Mouse (Mus musculus): ENCODE results near the gene Lifr. TPM values are rescaled to one million over a fixed set of nuclear protein-coding genes. Genes with fewer than 3 reads are reported as not detected.
A peak's percentile ranks its signal among the peaks of the same experiment; 100 is the strongest.

Gene Lifr
- polyA plus RNA-seq, 1 experiment from 2014 or later: 16.8 TPM

GRCm38 (mm10) chr15:7233393-7234090 is 143.1 kb downstream of the Lifr start:
- H3K4me2 ChIP-seq (ENCODE audit: low read length): no peak overlapping the region
- H3K9me3 ChIP-seq (ENCODE audit: control insufficient read depth, low read length): no peaks in the 10 kb centered on the region
- no peaks in the 10 kb centered on the region for H3K36me3 ChIP-seq (ENCODE audit: control insufficient read depth, insufficient read depth, low read length)
- H3K9ac ChIP-seq (ENCODE audit: low read depth, low read length): no peak overlapping the region
- H3K27ac ChIP-seq (ENCODE audit: low read depth, low read length): no peak overlapping the region
- no peak for ATAC-seq
- no peak overlapping the region for H3K4me3 ChIP-seq (ENCODE audit: low read length)
- H3K4me1 ChIP-seq (ENCODE audit: control insufficient read depth, insufficient read depth, low read depth, low read length): no peaks in the 10 kb centered on the region
- H3K27me3 ChIP-seq (replicated peaks; ENCODE audit: control insufficient read depth, insufficient read depth, low read length): no peaks in the 10 kb centered on the region
- WGBS: 83% methylated on average over 13 of the region's 13 CpGs

GRCm38 (mm10) chr15:7239904-7240303 is 149.5 kb downstream of the Lifr start:
- Histone ChIP-seq H3K9ac (ENCODE audit: low read depth, low read length) (no peak overlapping the region), H3K27me3 (replicated peaks; ENCODE audit: control insufficient read depth, insufficient read depth, low read length) (no peaks in the 10 kb centered on the region), H3K27ac (ENCODE audit: low read depth, low read length) (no peak overlapping the region), H3K9me3 (ENCODE audit: control insufficient read depth, low read length) (no peaks in the 10 kb centered on the region), H3K4me2 (ENCODE audit: low read length) (no peak overlapping the region), H3K4me3 (ENCODE audit: low read length) (no peak overlapping the region), H3K36me3 (ENCODE audit: control insufficient read depth, insufficient read depth, low read length) (no peaks in the 10 kb centered on the region), H3K4me1 (ENCODE audit: control insufficient read depth, insufficient read depth, low read depth, low read length) (no peaks in the 10 kb centered on the region)
- ATAC-seq: 0 out of 2 replicates have a peak, but pooled peaks have one; percentile 61
- WGBS: 79% methylated on average over 11 of the region's 11 CpGs

- no peak overlapping the region for H3K9ac ChIP-seq (ENCODE audit: low read depth, low read length)
- ATAC-seq: peak; percentile 31; the same call in 1 of the 2 replicates
- no peaks in the 10 kb centered on the region for H3K4me1 ChIP-seq (ENCODE audit: control insufficient read depth, insufficient read depth, low read depth, low read length)
- no peak overlapping the region for H3K27ac ChIP-seq (ENCODE audit: low read depth, low read length)
- H3K4me2 ChIP-seq (ENCODE audit: low read length): no peak overlapping the region
- no peaks in the 10 kb centered on the region for H3K9me3 ChIP-seq (ENCODE audit: control insufficient read depth, low read length)
- no peaks in the 10 kb centered on the region for H3K36me3 ChIP-seq (ENCODE audit: control insufficient read depth, insufficient read depth, low read length)
- no peaks in the 10 kb centered on the region for H3K27me3 ChIP-seq (replicated peaks; ENCODE audit: control insufficient read depth, insufficient read depth, low read length)
- WGBS: 50% methylated on average over 3 of the region's 3 CpGs
- H3K4me3 ChIP-seq (ENCODE audit: low read length): no peak overlapping the region
Measured at GRCm38 (mm10) chr15:7240950-7241349, 150.5 kb downstream of the Lifr start.

- Histone ChIP-seq H3K4me1 (ENCODE audit: control insufficient read depth, insufficient read depth, low read depth, low read length) (no peaks in the 10 kb centered on the region), H3K4me3 (ENCODE audit: low read length) (no peak overlapping the region), H3K27ac (ENCODE audit: low read depth, low read length) (no peak overlapping the region), H3K4me2 (ENCODE audit: low read length) (no peak overlapping the region), H3K36me3 (ENCODE audit: control insufficient read depth, insufficient read depth, low read length) (no peaks in the 10 kb centered on the region), H3K9ac (ENCODE audit: low read depth, low read length) (no peak overlapping the region), H3K27me3 (replicated peaks; ENCODE audit: control insufficient read depth, insufficient read depth, low read length) (no peaks in the 10 kb centered on the region), H3K9me3 (ENCODE audit: control insufficient read depth, low read length) (no peaks in the 10 kb centered on the region)
- 86% methylated on average over 15 of the region's 15 CpGs for WGBS
- ATAC-seq: no peak
Measured at GRCm38 (mm10) chr15:7242161-7242850, 151.9 kb downstream of the Lifr start.

Other genes starting within 250 kb of the Lifr start
- 2.1 and 2.6 TPM in 2 replicates for gene Osmr, start 215.6 kb upstream of the Lifr start, polyA plus RNA-seq (2015; fragmentation: Nextera tagmentation; extraction: Ambion mirVana)

Measured in hindbrain, embryonic 16.5 days (tissue).